Mouse (Mus musculus) gastrocnemius, postnatal 25 days (tissue): ENCODE data around the gene Olfr157. TPM values are rescaled to one million over a fixed set of nuclear protein-coding genes. Genes with fewer than 3 reads are reported as not detected.
"Not testable (repeated sequence)": the region's sequence is repeated elsewhere in the genome, so short reads cannot be mapped to it uniquely, and the experiment has no call there.

Experiments
- DNase-seq: peaks from one replicate; pipeline ENCODE4 v3.0.0; 2022
- total RNA-seq, 2 experiments: library from RNA; stranded (reverse); gene quantifications; 1 replicate in 1 of 2; 2 replicates in 1 of 2; pipeline ENCODE4 v1.2.3; 2021

Gene Olfr157
- total RNA-seq, 2 experiments from 2014 or later: not detected

GRCm38 (mm10) chr4:43795844-43796243 is 44.2 kb downstream of the Olfr157 start:
- DNase-seq: not testable (repeated sequence)

- no peak for DNase-seq
These were observed 44.7 kb downstream of the Olfr157 start for GRCm38 (mm10) chr4:43795296-43795695.

Other genes starting within 250 kb of the Olfr157 start
- 10 to 100 TPM; 32.5 to 36.6 TPM for gene Npr2, start 208.3 kb downstream of the Olfr157 start, total RNA-seq
- gene Spag8, start 186.6 kb downstream of the Olfr157 start, total RNA-seq: under 1 TPM in 1 of 2 experiments, not detected in 1; 0.33 TPM
- gene Hint2, start 183.7 kb downstream of the Olfr157 start, total RNA-seq: 10 to 100 TPM; 37.5 to 39.6 TPM
- 10 to 100 TPM; 10.7 to 12.1 TPM for gene Tmem8b, start 171.2 kb downstream of the Olfr157 start, total RNA-seq
- gene Fam221b, start 171.1 kb downstream of the Olfr157 start, total RNA-seq: under 1 TPM in 1 of 2 experiments, not detected in 1; 0.13 TPM
- not detected for gene Olfr70, start 139.4 kb downstream of the Olfr157 start, total RNA-seq
- not detected for gene Olfr71, start 129.9 kb downstream of the Olfr157 start, total RNA-seq
- 1 to 10 TPM; 1.4 to 2.3 TPM for gene Hrct1, start 113.0 kb downstream of the Olfr157 start, total RNA-seq
- gene Spaar, start 110.2 kb downstream of the Olfr157 start, total RNA-seq: 1 to 10 TPM; 1.3 to 1.5 TPM
- gene Olfr159, start 69.2 kb downstream of the Olfr157 start, total RNA-seq: not detected
- not detected for gene Olfr156, start 16.3 kb downstream of the Olfr157 start, total RNA-seq
- not detected for gene Olfr155, start 11.4 kb upstream of the Olfr157 start, total RNA-seq
- 1 to 10 TPM; 2.5 to 4.4 TPM for gene Reck, start 35.3 kb upstream of the Olfr157 start, total RNA-seq
- gene Glipr2, start 117.2 kb upstream of the Olfr157 start, total RNA-seq: 1 to 10 TPM; 2.8 to 4.9 TPM
- gene Ccin, start 143.3 kb upstream of the Olfr157 start, total RNA-seq: not detected
- gene Clta, start 164.3 kb upstream of the Olfr157 start, total RNA-seq: 10 to 100 TPM; 51.4 to 61.9 TPM
- gene Gne, start 244.0 kb upstream of the Olfr157 start, total RNA-seq: 10 to 100 TPM in 1 of 2 experiments, 1 to 10 TPM in 1; 8.9 to 15.0 TPM